Mouse (Mus musculus) E14TG2a.4 (cell line): ENCODE measurements at regions not wholly inside any gene's neighbourhood (a gene's known extent, or its start where the extent isn't known, plus 50 kb on each side); places are given as distances from the start of the nearest gene placed in this dataset.

ENCODE experiments used
- H3K27me3 ChIP-seq: 2 replicates; pipeline ENCODE4 v1.6.1; 2014; ENCODE audit warnings: low read length, control low read depth; ENCODE audit not compliant: insufficient read depth
- H3K36me3 ChIP-seq: 2 replicates; pipeline ENCODE4 v1.6.1; 2014; ENCODE audit warnings: low read length, control low read depth; ENCODE audit not compliant: insufficient read depth
- H3K4me1 ChIP-seq: replicated peaks from 2 replicates; pipeline ENCODE4 v1.6.1; 2014; ENCODE audit warnings: low read depth, low read length, control low read depth
- H3K4me3 ChIP-seq: replicated peaks from 2 replicates; pipeline ENCODE4 v1.5.1; 2014; ENCODE audit warnings: mild to moderate bottlenecking, low read length
- H3K9me3 ChIP-seq: 2 replicates; pipeline ENCODE4 v1.6.1; 2014; ENCODE audit warnings: low read length, control low read depth
- CTCF ChIP-seq: conservative IDR thresholded peaks from 2 replicates; pipeline ENCODE4 v1.5.1; 2014; ENCODE audit warnings: low read length
- NANOG ChIP-seq: IDR thresholded peaks from 2 replicates; pipeline ENCODE4 v1.6.1; 2014; ENCODE audit warnings: borderline replicate concordance, low read length, mixed read lengths
- POU5F1 ChIP-seq: IDR thresholded peaks from 2 replicates; pipeline ENCODE4 v1.6.1; 2014; ENCODE audit warnings: low read length, borderline replicate concordance

DNA sequence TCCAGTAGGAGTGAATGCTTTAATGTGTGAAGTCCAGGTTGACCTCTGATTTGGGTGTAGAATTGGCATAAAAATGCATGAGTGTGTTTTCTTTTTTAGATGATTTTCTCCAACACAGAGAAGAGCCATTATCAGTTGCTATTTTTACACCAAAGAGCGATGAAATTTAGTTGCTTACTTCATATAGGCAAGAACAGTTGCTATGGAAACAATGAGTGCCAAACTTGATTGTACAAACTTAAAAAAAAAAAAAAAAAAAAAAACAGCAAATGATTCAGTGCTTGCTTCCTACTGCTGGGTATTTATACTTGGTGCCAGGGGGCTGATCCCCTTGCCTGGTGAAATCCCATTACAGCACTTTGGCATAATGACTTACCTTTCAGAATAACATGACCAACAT lies 268.0 kb downstream of the Sec23a start:
- Histone ChIP-seq H3K9me3 (no peaks in the 10 kb centered on the region), H3K27me3 (no peaks in the 10 kb centered on the region), H3K4me1 (no peaks in the 10 kb centered on the region), H3K4me3 (no peak overlapping the region), H3K36me3 (no peaks in the 10 kb centered on the region)
- TF ChIP-seq CTCF (no peak), POU5F1 (no peak), NANOG (no peak)

DNA sequence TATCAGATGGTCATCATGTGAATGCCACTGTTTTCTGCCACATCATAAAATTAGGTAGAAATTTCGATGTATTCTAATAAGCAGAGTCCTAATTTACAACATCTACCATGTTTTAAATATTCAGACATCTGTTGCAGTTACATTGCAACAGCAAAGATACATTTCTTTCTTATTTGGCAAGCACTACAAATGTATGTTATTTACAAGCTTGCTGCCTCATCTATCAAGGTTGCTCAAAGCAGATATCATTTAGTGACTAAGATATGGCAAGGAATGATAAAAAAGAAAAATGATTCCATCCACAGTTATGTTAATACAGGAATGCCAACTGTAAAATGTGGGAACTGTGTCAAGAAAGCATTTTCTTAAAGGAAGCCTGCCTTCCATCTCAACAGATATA lies 283.7 kb downstream of the Sec23a start:
- TF ChIP-seq NANOG (no peak), POU5F1 (no peak), CTCF (no peak)

GRCm38 (mm10) chr12:58727547-58727946 lies 284.3 kb downstream of the Sec23a start:
- H3K4me1 ChIP-seq = no peaks in the 10 kb centered on the region
- no peak overlapping the region for H3K4me3 ChIP-seq
- TF ChIP-seq CTCF (no peak), NANOG (no peak), POU5F1 (no peak)
- no peaks in the 10 kb centered on the region for H3K27me3 ChIP-seq
- H3K36me3 ChIP-seq = no peaks in the 10 kb centered on the region
- no peaks in the 10 kb centered on the region for H3K9me3 ChIP-seq

More for the DNA sequence above, 283.7 kb downstream of the Sec23a start:
- no peaks in the 10 kb centered on the region for H3K9me3 ChIP-seq
- H3K4me3 ChIP-seq = no peak overlapping the region
- H3K36me3 ChIP-seq = no peaks in the 10 kb centered on the region
- no peaks in the 10 kb centered on the region for H3K4me1 ChIP-seq
- H3K27me3 ChIP-seq = no peaks in the 10 kb centered on the region

DNA sequence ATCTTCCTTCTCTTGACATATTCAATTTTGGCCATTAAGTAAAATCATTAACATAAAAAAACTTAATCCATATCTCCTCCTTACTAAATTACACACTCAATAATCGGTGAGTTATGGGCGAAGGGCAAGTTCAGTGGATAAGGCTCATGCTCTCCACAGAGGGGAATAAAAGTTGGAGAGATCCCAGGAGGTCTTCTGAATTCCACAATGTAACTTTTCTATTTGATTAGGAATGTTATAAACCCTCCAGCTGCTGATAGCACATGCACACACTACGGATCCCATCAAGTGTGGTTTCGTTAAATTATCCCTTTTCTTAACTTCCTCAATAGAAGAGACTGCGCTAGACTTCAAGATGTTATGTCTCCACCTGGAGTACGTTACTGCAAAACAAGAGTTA lies 293.9 kb downstream of the Sec23a start:
- H3K4me3 ChIP-seq = no peak overlapping the region
- no peaks in the 10 kb centered on the region for H3K9me3 ChIP-seq
- no peaks in the 10 kb centered on the region for H3K36me3 ChIP-seq
- TF ChIP-seq CTCF (no peak), NANOG (no peak), POU5F1 (no peak)
- no peaks in the 10 kb centered on the region for H3K27me3 ChIP-seq
- H3K4me1 ChIP-seq = no peaks in the 10 kb centered on the region

DNA sequence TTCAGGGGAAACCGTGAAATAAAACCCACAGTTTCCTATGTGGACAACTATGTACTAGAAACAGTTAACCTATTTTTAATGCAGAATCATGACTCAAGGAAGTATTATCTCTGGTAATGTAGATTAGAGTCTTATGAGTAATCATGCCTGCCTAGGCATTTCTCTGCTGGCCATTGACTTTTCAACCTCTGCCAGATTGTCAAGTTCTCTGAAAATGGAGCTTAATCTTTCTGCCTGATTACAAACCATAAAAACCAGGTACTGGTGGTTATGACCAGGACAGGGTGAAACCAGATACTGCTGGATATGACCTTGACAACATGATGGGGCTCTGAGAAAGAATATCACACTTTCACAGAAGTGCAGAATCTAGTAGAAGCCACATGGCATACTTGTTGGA lies 297.6 kb downstream of the Sec23a start:
- Histone ChIP-seq H3K27me3 (no peaks in the 10 kb centered on the region), H3K4me3 (no peak overlapping the region)
- no peak for TF ChIP-seq NANOG
- TF ChIP-seq POU5F1 = no peak
- TF ChIP-seq CTCF = no peak

DNA sequence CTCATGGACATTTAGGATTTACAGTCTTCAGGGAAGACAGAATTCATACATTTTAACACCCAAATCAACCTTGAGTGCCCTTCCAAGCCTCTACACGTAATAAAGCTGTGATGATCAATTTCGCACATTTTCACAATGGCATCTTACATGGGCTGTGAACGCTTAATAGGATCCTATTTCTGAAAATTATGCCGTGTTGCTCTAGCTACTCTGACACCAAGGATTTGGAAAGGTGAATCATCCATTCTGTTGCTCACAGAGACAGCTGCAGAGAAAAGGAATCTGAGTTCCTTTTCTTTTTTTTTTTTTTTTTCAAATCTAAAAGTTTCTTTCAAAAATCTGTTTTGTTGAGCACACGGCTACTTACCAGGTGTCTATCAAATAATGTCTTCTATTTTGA lies 316.1 kb downstream of the Sec23a start:
- H3K9me3 ChIP-seq = peaks cover 6% of the 10 kb centered on the region
- no peaks in the 10 kb centered on the region for H3K36me3 ChIP-seq
- TF ChIP-seq POU5F1 (no peak), NANOG (no peak), CTCF (no peak)
- no peaks in the 10 kb centered on the region for H3K27me3 ChIP-seq
- no peaks in the 10 kb centered on the region for H3K4me1 ChIP-seq
- no peak overlapping the region for H3K4me3 ChIP-seq

More for the DNA sequence above, 297.6 kb downstream of the Sec23a start:
- Histone ChIP-seq H3K36me3 (no peaks in the 10 kb centered on the region), H3K4me1 (no peaks in the 10 kb centered on the region), H3K9me3 (no peaks in the 10 kb centered on the region)

GRCm38 (mm10) chr12:58669914-58670635 lies 341.7 kb downstream of the Sec23a start:
- no peaks in the 10 kb centered on the region for H3K4me1 ChIP-seq
- no peak for TF ChIP-seq POU5F1
- TF ChIP-seq CTCF = no peak
- no peak for TF ChIP-seq NANOG
- H3K9me3 ChIP-seq = peaks cover 31% of the 10 kb centered on the region
- H3K27me3 ChIP-seq = no peaks in the 10 kb centered on the region
- H3K36me3 ChIP-seq = no peaks in the 10 kb centered on the region
- H3K4me3 ChIP-seq = no peak overlapping the region

- Histone ChIP-seq H3K4me1 (no peaks in the 10 kb centered on the region), H3K36me3 (no peaks in the 10 kb centered on the region), H3K4me3 (no peak overlapping the region), H3K9me3 (no peaks in the 10 kb centered on the region), H3K27me3 (no peaks in the 10 kb centered on the region)
- TF ChIP-seq POU5F1 = no peak
- TF ChIP-seq NANOG = no peak
- no peak for TF ChIP-seq CTCF
Measured at GRCm38 (mm10) chr12:58654530-58655056, 357.2 kb downstream of the Sec23a start.

DNA sequence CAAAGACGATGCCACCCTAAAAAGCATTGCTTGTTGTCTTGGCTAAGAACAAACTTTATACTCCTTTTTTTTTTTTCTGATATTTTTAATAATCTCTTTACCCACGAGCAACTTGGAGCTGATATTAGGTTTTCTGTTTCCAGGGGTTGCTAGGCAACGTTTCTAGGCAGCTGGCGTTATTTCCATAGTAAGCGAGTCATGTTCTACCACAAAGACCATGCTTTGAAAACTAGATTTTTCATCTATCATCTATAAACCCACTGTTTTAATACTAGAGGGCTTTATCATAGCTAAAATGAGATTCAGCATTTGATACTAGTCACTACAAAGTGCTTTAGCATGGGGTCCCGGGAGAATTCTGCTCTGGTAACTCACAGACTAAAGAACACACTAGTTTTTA lies 358.1 kb downstream of the Sec23a start:
- H3K36me3 ChIP-seq = no peaks in the 10 kb centered on the region
- no peaks in the 10 kb centered on the region for H3K4me1 ChIP-seq
- H3K9me3 ChIP-seq = no peaks in the 10 kb centered on the region
- no peak overlapping the region for H3K4me3 ChIP-seq
- no peaks in the 10 kb centered on the region for H3K27me3 ChIP-seq
- no peak for TF ChIP-seq POU5F1
- no peak for TF ChIP-seq CTCF
- TF ChIP-seq NANOG = no peak
